Mouse (Mus musculus): ENCODE results near the gene Crtac1. TPM values are rescaled to one million over a fixed set of nuclear protein-coding genes. Genes with fewer than 3 reads are reported as not detected.

The Crtac1 gene
- total and polyA plus RNA-seq, 3 experiments: 0.15 TPM; not detected in 2

- H3K9me3 ChIP-seq (replicated peaks; ENCODE audit: insufficient read depth, low read length): no peaks in the 10 kb centered on the region
- TF ChIP-seq SMC3 (IDR thresholded peaks at IDR 0.05; ENCODE audit: low read depth, low read length) (0 out of 2 replicates have a peak, but pooled peaks have one; percentile 15), CTCF (IDR thresholded peaks at IDR 0.05 in 2 of 3, conservative IDR thresholded peaks at IDR 0.05 in 1 of 3; ENCODE audit: control insufficient read depth in 1 of 3, insufficient read depth in 1 of 3, low read depth in 2 of 3, low read length in 3 of 3, poor library complexity in 1 of 3, severe bottlenecking in 1 of 3) (no peak; a peak in 1 of 6 replicates)
- no peak overlapping the region for H3K4me3 ChIP-seq (ENCODE audit: control insufficient read depth in 1 of 2, insufficient read depth in 1 of 2, low read depth in 2 of 2, low read length in 2 of 2)
- no peaks in the 10 kb centered on the region for H3K27me3 ChIP-seq (ENCODE audit: control insufficient read depth in 1 of 2, insufficient read depth in 2 of 2, low read length in 2 of 2)
- H3K27ac ChIP-seq (ENCODE audit: control insufficient read depth, low read depth, low read length): no peak overlapping the region
- H3K79me2 ChIP-seq (ENCODE audit: control insufficient read depth, insufficient read depth, low read length, poor library complexity): no peaks in the 10 kb centered on the region
- H3K4me1 ChIP-seq (ENCODE audit: control insufficient read depth in 1 of 2, insufficient read depth in 2 of 2, low read length in 2 of 2): no peaks in the 10 kb centered on the region
- no peaks in the 10 kb centered on the region for H3K36me3 ChIP-seq (ENCODE audit: control insufficient read depth in 1 of 2, insufficient read depth in 2 of 2, low read length in 2 of 2)
- H3K9ac ChIP-seq (ENCODE audit: control insufficient read depth, low read depth, low read length, poor library complexity, severe bottlenecking): no peak overlapping the region
- no peak for DNase-seq (ENCODE audit: low read depth, low spot score)
These were observed 8.5 kb upstream of the Crtac1 start for GRCm38 (mm10) chr19:42440089-42440488.

GRCm38 (mm10) chr19:42439353-42439752, 7.8 kb upstream of the Crtac1 start:
- no peak for DNase-seq (ENCODE audit: low read depth, low spot score)
- Histone ChIP-seq H3K79me2 (ENCODE audit: control insufficient read depth, insufficient read depth, low read length, poor library complexity) (no peaks in the 10 kb centered on the region), H3K36me3 (ENCODE audit: control insufficient read depth in 1 of 2, insufficient read depth in 2 of 2, low read length in 2 of 2) (no peaks in the 10 kb centered on the region), H3K4me3 (ENCODE audit: control insufficient read depth in 1 of 2, insufficient read depth in 1 of 2, low read depth in 2 of 2, low read length in 2 of 2) (no peak overlapping the region), H3K4me1 (ENCODE audit: control insufficient read depth in 1 of 2, insufficient read depth in 2 of 2, low read length in 2 of 2) (no peaks in the 10 kb centered on the region), H3K27me3 (ENCODE audit: control insufficient read depth in 1 of 2, insufficient read depth in 2 of 2, low read length in 2 of 2) (peaks cover 0 to 2% of the 10 kb centered on the region in 2 experiments; a peak in 1 of 4 replicates), H3K9me3 (replicated peaks; ENCODE audit: insufficient read depth, low read length) (no peaks in the 10 kb centered on the region), H3K27ac (ENCODE audit: control insufficient read depth, low read depth, low read length) (no peak overlapping the region), H3K9ac (ENCODE audit: control insufficient read depth, low read depth, low read length, poor library complexity, severe bottlenecking) (no peak overlapping the region)
- TF ChIP-seq BHLHE40 (IDR thresholded peaks at IDR 0.05; ENCODE audit: borderline replicate concordance, low read depth, low read length) (no peak), CTCF (IDR thresholded peaks at IDR 0.05 in 2 of 3, conservative IDR thresholded peaks at IDR 0.05 in 1 of 3; ENCODE audit: control insufficient read depth in 1 of 3, insufficient read depth in 1 of 3, low read depth in 2 of 3, low read length in 3 of 3, poor library complexity in 1 of 3, severe bottlenecking in 1 of 3) (peak; percentile 19 to 41 (median 28); a peak in 4 of 6 replicates)

- no peak overlapping the region for H3K27ac ChIP-seq (ENCODE audit: control insufficient read depth, low read depth, low read length)
- DNase-seq (ENCODE audit: low read depth, low spot score): no peak
- H3K9me3 ChIP-seq (replicated peaks; ENCODE audit: insufficient read depth, low read length): no peaks in the 10 kb centered on the region
- no peak overlapping the region for H3K9ac ChIP-seq (ENCODE audit: control insufficient read depth, low read depth, low read length, poor library complexity, severe bottlenecking)
- no peaks in the 10 kb centered on the region for H3K4me1 ChIP-seq (ENCODE audit: control insufficient read depth in 1 of 2, insufficient read depth in 2 of 2, low read length in 2 of 2)
- no peaks in the 10 kb centered on the region for H3K79me2 ChIP-seq (ENCODE audit: control insufficient read depth, insufficient read depth, low read length, poor library complexity)
- TF ChIP-seq JUND (IDR thresholded peaks at IDR 0.05; ENCODE audit: low read depth, low read length) (no peak), ETS1 (IDR thresholded peaks at IDR 0.05; ENCODE audit: low read depth, low read length) (no peak), ELF1 (IDR thresholded peaks at IDR 0.05; ENCODE audit: low read depth, low read length) (no peak), KAT2A (conservative IDR thresholded peaks at IDR 0.05; ENCODE audit: low read depth, low read length) (no peak), GABPA (IDR thresholded peaks at IDR 0.05; ENCODE audit: low read depth, low read length) (no peak), MXI1 (IDR thresholded peaks at IDR 0.05; ENCODE audit: low read depth, low read length) (no peak), TAL1 (IDR thresholded peaks at IDR 0.05; ENCODE audit: low read length) (no peak)
- H3K4me3 ChIP-seq (ENCODE audit: control insufficient read depth in 1 of 2, insufficient read depth in 1 of 2, low read depth in 2 of 2, low read length in 2 of 2): no peak overlapping the region
- peaks cover 0 to 2% of the 10 kb centered on the region in 2 experiments; a peak in 1 of 4 replicates for H3K27me3 ChIP-seq (ENCODE audit: control insufficient read depth in 1 of 2, insufficient read depth in 2 of 2, low read length in 2 of 2)
- no peaks in the 10 kb centered on the region for H3K36me3 ChIP-seq (ENCODE audit: control insufficient read depth in 1 of 2, insufficient read depth in 2 of 2, low read length in 2 of 2)
These were observed 4.0 kb upstream of the Crtac1 start for GRCm38 (mm10) chr19:42435621-42436020.

Measured in MEL (cell line).